Mouse (Mus musculus) MEL (cell line): Measurements from ENCODE around the gene Fgfr2. TPM values are rescaled to one million over a fixed set of nuclear protein-coding genes. Genes with fewer than 3 reads are reported as not detected.

Experiments used
- DNase-seq: peaks from one replicate; pipeline ENCODE4 v3.0.0; 2011; ENCODE audit warnings: low read depth, low spot score
- H3K27ac ChIP-seq: 2 replicates; pipeline ENCODE4 v1.5.1; 2012; ENCODE audit warnings: low read depth, mild to moderate bottlenecking, control low read depth, low read length, moderate library complexity; ENCODE audit not compliant: control insufficient read depth
- H3K27me3 ChIP-seq, 2 experiments: fragments of 150-350 bp in 1 of 2; sonication (generic) in 1 of 2; 2 replicates each; pipeline ENCODE4 v1.6.1; 2012; ENCODE audit warnings: low read length in 2 of 2, mild to moderate bottlenecking in 2 of 2, improper control_type of control experiment in 1 of 2, moderate library complexity in 1 of 2; ENCODE audit not compliant: insufficient read depth in 2 of 2, control insufficient read depth in 1 of 2
- H3K36me3 ChIP-seq, 2 experiments: 2 replicates each; pipeline ENCODE4 v1.6.1; 2012 to 2014; ENCODE audit warnings: low read length in 2 of 2, improper control_type of control experiment in 1 of 2, inconsistent platforms in 1 of 2, mild to moderate bottlenecking in 1 of 2; ENCODE audit not compliant: insufficient read depth in 2 of 2, control insufficient read depth in 1 of 2
- H3K4me1 ChIP-seq, 2 experiments: fragments of 150-350 bp in 1 of 2; sonication (generic) in 1 of 2; 2 replicates each; pipeline ENCODE4 v1.6.1; 2012; ENCODE audit warnings: low read length in 2 of 2, improper control_type of control experiment in 1 of 2, mild to moderate bottlenecking in 1 of 2; ENCODE audit not compliant: insufficient read depth in 2 of 2, control insufficient read depth in 1 of 2
- H3K4me3 ChIP-seq, 2 experiments: fragments of 150-350 bp in 1 of 2; sonication (generic) in 1 of 2; 2 replicates each; pipeline ENCODE4 v1.5.1; 2012; ENCODE audit warnings: low read depth in 2 of 2, low read length in 2 of 2, mild to moderate bottlenecking in 2 of 2, moderate library complexity in 2 of 2, control low read depth in 1 of 2, improper control_type of control experiment in 1 of 2; ENCODE audit not compliant: control insufficient read depth in 1 of 2, insufficient read depth in 1 of 2
- H3K79me2 ChIP-seq: 2 replicates; pipeline ENCODE4 v1.6.1; 2012; ENCODE audit warnings: mild to moderate bottlenecking, low read length, moderate library complexity; ENCODE audit not compliant: control insufficient read depth, poor library complexity, insufficient read depth
- H3K9ac ChIP-seq: 2 replicates; pipeline ENCODE4 v1.6.1; 2012; ENCODE audit warnings: low read depth, mild to moderate bottlenecking, control low read depth, low read length, moderate library complexity; ENCODE audit not compliant: control insufficient read depth, poor library complexity, severe bottlenecking
- H3K9me3 ChIP-seq: fragments of 150-350 bp; sonication (generic); replicated peaks from 2 replicates; pipeline ENCODE4 v1.6.1; 2012; ENCODE audit warnings: mild to moderate bottlenecking, low read length, improper control_type of control experiment, moderate library complexity; ENCODE audit not compliant: insufficient read depth
- BHLHE40 ChIP-seq: IDR thresholded peaks from 2 replicates; pipeline ENCODE4 v1.6.1; 2012; ENCODE audit warnings: low read depth, mild to moderate bottlenecking, inconsistent platforms, low read length, improper control_type of control experiment, borderline replicate concordance
- CHD1 ChIP-seq: IDR thresholded peaks from 2 replicates; pipeline ENCODE4 v1.6.1; 2012; ENCODE audit warnings: low read depth, mild to moderate bottlenecking, inconsistent platforms, low read length, improper control_type of control experiment
- E2F4 ChIP-seq: IDR thresholded peaks from 2 replicates; pipeline ENCODE4 v1.6.1; 2011; ENCODE audit warnings: low read depth, low read length, improper control_type of control experiment, borderline replicate concordance
- ELF1 ChIP-seq: IDR thresholded peaks from 2 replicates; pipeline ENCODE4 v1.6.1; 2014; ENCODE audit warnings: low read depth, mild to moderate bottlenecking, inconsistent platforms, low read length, improper control_type of control experiment, moderate library complexity
- GATA1 ChIP-seq: IDR thresholded peaks from 2 replicates; pipeline ENCODE4 v1.6.1; 2011; ENCODE audit warnings: low read depth, low read length, improper control_type of control experiment
- HCFC1 ChIP-seq: IDR thresholded peaks from 2 replicates; pipeline ENCODE4 v1.6.1; 2012; ENCODE audit warnings: low read depth, mild to moderate bottlenecking, inconsistent platforms, low read length, improper control_type of control experiment, moderate library complexity
- MAX ChIP-seq: IDR thresholded peaks from 2 replicates; pipeline ENCODE4 v1.6.1; 2011; ENCODE audit warnings: low read length, improper control_type of control experiment
- MYC ChIP-seq: IDR thresholded peaks from 2 replicates; pipeline ENCODE4 v1.6.1; 2011; ENCODE audit warnings: low read depth, mild to moderate bottlenecking, low read length, improper control_type of control experiment, moderate library complexity
- NELFE ChIP-seq: IDR thresholded peaks from 2 replicates; pipeline ENCODE4 v1.6.1; 2011; ENCODE audit warnings: low read depth, low read length, improper control_type of control experiment
- SIN3A ChIP-seq: IDR thresholded peaks from 2 replicates; pipeline ENCODE4 v1.6.1; 2012; ENCODE audit warnings: low read length, improper control_type of control experiment, inconsistent platforms
- SMC3 ChIP-seq: IDR thresholded peaks from 2 replicates; pipeline ENCODE4 v1.6.1; 2011; ENCODE audit warnings: low read depth, low read length, improper control_type of control experiment
- TBP ChIP-seq: IDR thresholded peaks from 2 replicates; pipeline ENCODE4 v1.8.0; 2011; ENCODE audit warnings: low read depth, low read length, improper control_type of control experiment
- TCF12 ChIP-seq: IDR thresholded peaks from 2 replicates; pipeline ENCODE4 v1.6.1; 2014; ENCODE audit warnings: low read depth, mild to moderate bottlenecking, inconsistent platforms, low read length, improper control_type of control experiment, moderate library complexity
- UBTF ChIP-seq: IDR thresholded peaks from 2 replicates; pipeline ENCODE4 v1.6.1; 2012; ENCODE audit warnings: low read depth, mild to moderate bottlenecking, inconsistent platforms, low read length, improper control_type of control experiment, moderate library complexity, borderline replicate concordance; ENCODE audit not compliant: insufficient read depth
- USF1 ChIP-seq: IDR thresholded peaks from 2 replicates; pipeline ENCODE4 v1.6.1; 2014; ENCODE audit warnings: low read depth, mild to moderate bottlenecking, inconsistent platforms, low read length, improper control_type of control experiment, moderate library complexity
- ZC3H11A ChIP-seq: IDR thresholded peaks from 2 replicates; pipeline ENCODE4 v1.6.1; 2012; ENCODE audit warnings: low read depth, mild to moderate bottlenecking, inconsistent platforms, low read length, improper control_type of control experiment
- ZKSCAN1 ChIP-seq: IDR thresholded peaks from 2 replicates; pipeline ENCODE4 v1.6.1; 2012; ENCODE audit warnings: low read depth, mild to moderate bottlenecking, inconsistent platforms, low read length, improper control_type of control experiment, moderate library complexity
- ZMIZ1 ChIP-seq: IDR thresholded peaks from 2 replicates; pipeline ENCODE4 v1.6.1; 2012; ENCODE audit warnings: low read depth, mild to moderate bottlenecking, inconsistent platforms, low read length, improper control_type of control experiment, moderate library complexity
- ZNF384 ChIP-seq: IDR thresholded peaks from 2 replicates; pipeline ENCODE4 v1.6.1; 2012; ENCODE audit warnings: low read depth, mild to moderate bottlenecking, inconsistent platforms, low read length, improper control_type of control experiment
- polyA plus RNA-seq, 2 experiments: library from polyadenylated mRNA; stranded (reverse) in 1 of 2; unstranded in 1 of 2; fragments of >175 nt in 1 of 2; fragments of >200 nt in 1 of 2; gene quantifications; 2 replicates each; pipeline versions ENCODE4 v1.2.1 to v1.2.4; 2012; ENCODE audit warnings: low replicate concordance in 2 of 2, low read depth in 1 of 2; ENCODE audit not compliant: insufficient read length in 2 of 2, insufficient read depth in 1 of 2, missing spikeins in 1 of 2
- total RNA-seq: library from RNA; depleted of rRNA; stranded (reverse); fragments of 300-350 nt; gene quantifications from 2 replicates; pipeline ENCODE4 v1.2.3, GENCODE M21; 2012

Gene Fgfr2
- total and polyA plus RNA-seq, 3 experiments: not detected

- H3K27me3 ChIP-seq: no peaks in the 10 kb centered on the region
- no peak overlapping the region for H3K27ac ChIP-seq
- no peak for TF ChIP-seq ZMIZ1
- TF ChIP-seq BHLHE40: no peak
- TF ChIP-seq SMC3: no peak
- no peak for TF ChIP-seq MYC
- TF ChIP-seq ZNF384: no peak
- TF ChIP-seq, all 39 proteins: peak for 0
- Histone ChIP-seq H3K9ac (no peak overlapping the region), H3K36me3 (peaks cover 0 to 2% of the 10 kb centered on the region in 2 experiments; a peak in 1 of 4 replicates), H3K79me2 (no peaks in the 10 kb centered on the region), H3K4me1 (peaks cover 6 to 13% of the 10 kb centered on the region in 2 experiments), H3K9me3 (no peaks in the 10 kb centered on the region), H3K4me3 (no peak overlapping the region)
- DNase-seq: no peak
Measured at GRCm38 (mm10) chr7:132893336-132893735, 229.8 kb downstream of the Fgfr2 start.

GRCm38 (mm10) chr7:132892806-132893205 lies 230.3 kb downstream of the Fgfr2 start:
- Histone ChIP-seq H3K36me3 (peaks cover 0 to 7% of the 10 kb centered on the region in 2 experiments; a peak in 2 of 4 replicates), H3K79me2 (no peaks in the 10 kb centered on the region), H3K9me3 (no peaks in the 10 kb centered on the region), H3K27ac (no peak overlapping the region), H3K4me3 (no peak overlapping the region)
- TF ChIP-seq UBTF: no peak
- no peak for TF ChIP-seq CHD1
- TF ChIP-seq ELF1: no peak
- TF ChIP-seq TCF12: no peak
- TF ChIP-seq HCFC1: no peak
- no peak for TF ChIP-seq NELFE
- no peak for TF ChIP-seq GATA1
- TF ChIP-seq TBP: no peak
- TF ChIP-seq SIN3A: no peak
- no peak for TF ChIP-seq BHLHE40
- TF ChIP-seq ZKSCAN1: no peak
- no peak for TF ChIP-seq E2F4
- TF ChIP-seq MAX: no peak
- no peak for TF ChIP-seq USF1
- no peak for TF ChIP-seq ZC3H11A
- TF ChIP-seq, all 39 proteins: peak for 0
- H3K9ac ChIP-seq: no peak overlapping the region
- DNase-seq: no peak
- no peaks in the 10 kb centered on the region for H3K27me3 ChIP-seq
- peaks cover 10 to 14% of the 10 kb centered on the region in 2 experiments for H3K4me1 ChIP-seq
